Mouse (Mus musculus) macrophage (primary cell): ENCODE measurements around the gene Ndnf. TPM values are rescaled to one million over a fixed set of nuclear protein-coding genes. Genes with fewer than 3 reads are reported as not detected.

Experiments used
- H3K27ac ChIP-seq: fragments of 350-480 bp; formaldehyde crosslinking; 2 replicates; pipeline ENCODE4 v1.9.0; 2021
- H3K36me3 ChIP-seq: fragments of 350-480 bp; formaldehyde crosslinking; 2 replicates; pipeline ENCODE4 v1.9.0; 2021; ENCODE audit errors: inconsistent target
- H3K4me3 ChIP-seq: fragments of 350-480 bp; formaldehyde crosslinking; 2 replicates; pipeline ENCODE4 v1.9.0; 2021; ENCODE audit errors: inconsistent target
- H3K79me2 ChIP-seq: fragments of 350-480 bp; formaldehyde crosslinking; 2 replicates; pipeline ENCODE4 v1.9.0; 2021; ENCODE audit errors: inconsistent target
- WGBS: methylation state at CpG from one replicate; pipeline ENCODE4 v1.1.7; 2026; ENCODE audit warnings: inconsistent platforms; ENCODE audit not compliant: missing documents; 5-methylcytosine and 5-hydroxymethylcytosine counted together
- polyA plus RNA-seq: library from polyadenylated mRNA; stranded (reverse); fragments of 250-400 nt; gene quantifications from 3 replicates; pipeline ENCODE4 v1.2.4, GENCODE M21; 2018; ENCODE audit warnings: inconsistent platforms

Ndnf gene
- polyA plus RNA-seq, 1 experiment from 2014 or later = 0.37 TPM

- H3K4me3 ChIP-seq = peak overlapping the region; percentile 35
- H3K79me2 ChIP-seq = no peaks in the 10 kb centered on the region
- no peak overlapping the region for H3K27ac ChIP-seq
- WGBS = 3% methylated on average over 57 of the region's 57 CpGs
- H3K36me3 ChIP-seq = no peaks in the 10 kb centered on the region
Observed at GRCm38 (mm10) chr6:65672131-65673031, 991 bp downstream of the Ndnf start.

- Histone ChIP-seq H3K4me3 (no peak overlapping the region), H3K36me3 (no peaks in the 10 kb centered on the region), H3K79me2 (no peaks in the 10 kb centered on the region), H3K27ac (no peak overlapping the region)
Observed at GRCm38 (mm10) chr6:65693938-65694337, 22.5 kb downstream of the Ndnf start.

- no peak overlapping the region for H3K4me3 ChIP-seq
- no peaks in the 10 kb centered on the region for H3K79me2 ChIP-seq
- H3K36me3 ChIP-seq = no peaks in the 10 kb centered on the region
- H3K27ac ChIP-seq = no peak overlapping the region
- 69% methylated on average over 1 of the region's 1 CpGs for WGBS
Observed at GRCm38 (mm10) chr6:65720676-65721075, 49.3 kb downstream of the Ndnf start.

GRCm38 (mm10) chr6:65725677-65726076 is 54.3 kb downstream of the Ndnf start:
- Histone ChIP-seq H3K27ac (no peak overlapping the region), H3K4me3 (no peak overlapping the region), H3K36me3 (no peaks in the 10 kb centered on the region), H3K79me2 (no peaks in the 10 kb centered on the region)
- 92% methylated on average over 2 of the region's 2 CpGs for WGBS

GRCm38 (mm10) chr6:65728261-65728660 is 56.9 kb downstream of the Ndnf start:
- Histone ChIP-seq H3K27ac (no peak overlapping the region), H3K79me2 (no peaks in the 10 kb centered on the region), H3K4me3 (no peak overlapping the region), H3K36me3 (no peaks in the 10 kb centered on the region)
- WGBS = 95% methylated on average over 3 of the region's 3 CpGs

- no peaks in the 10 kb centered on the region for H3K36me3 ChIP-seq
- WGBS = 82% methylated on average over 8 of the region's 8 CpGs
- no peak overlapping the region for H3K27ac ChIP-seq
- H3K79me2 ChIP-seq = no peaks in the 10 kb centered on the region
- no peak overlapping the region for H3K4me3 ChIP-seq
Observed at GRCm38 (mm10) chr6:65739442-65739841, 68.1 kb downstream of the Ndnf start.

- H3K36me3 ChIP-seq = no peaks in the 10 kb centered on the region
- WGBS = 71% methylated on average over 1 of the region's 1 CpGs
- H3K27ac ChIP-seq = no peak overlapping the region
- no peaks in the 10 kb centered on the region for H3K79me2 ChIP-seq
- H3K4me3 ChIP-seq = no peak overlapping the region
Observed at GRCm38 (mm10) chr6:65743144-65743870, 71.9 kb downstream of the Ndnf start.

- Histone ChIP-seq H3K36me3 (no peaks in the 10 kb centered on the region), H3K27ac (no peak overlapping the region), H3K79me2 (no peaks in the 10 kb centered on the region), H3K4me3 (no peak overlapping the region)
Observed at GRCm38 (mm10) chr6:65743871-65744202, 72.4 kb downstream of the Ndnf start.

- WGBS = 93% methylated on average over 7 of the region's 7 CpGs
- no peak overlapping the region for H3K4me3 ChIP-seq
- H3K79me2 ChIP-seq = no peaks in the 10 kb centered on the region
- no peaks in the 10 kb centered on the region for H3K36me3 ChIP-seq
- no peak overlapping the region for H3K27ac ChIP-seq
Observed at GRCm38 (mm10) chr6:65758214-65758613, 86.8 kb downstream of the Ndnf start.

GRCm38 (mm10) chr6:65759174-65759573 is 87.8 kb downstream of the Ndnf start:
- Histone ChIP-seq H3K36me3 (no peaks in the 10 kb centered on the region), H3K79me2 (no peaks in the 10 kb centered on the region), H3K27ac (no peak overlapping the region), H3K4me3 (no peak overlapping the region)
- 92% methylated on average over 5 of the region's 5 CpGs for WGBS

GRCm38 (mm10) chr6:65760073-65760472 is 88.7 kb downstream of the Ndnf start:
- Histone ChIP-seq H3K4me3 (no peak overlapping the region), H3K36me3 (no peaks in the 10 kb centered on the region), H3K27ac (no peak overlapping the region), H3K79me2 (no peaks in the 10 kb centered on the region)
- WGBS = 98% methylated on average over 3 of the region's 3 CpGs

Other genes with a start within 250 kb of the Ndnf start
- gene Tnip3, start 146.3 kb upstream of the Ndnf start, polyA plus RNA-seq = 20.5 to 49.5 TPM (median 24.0 TPM) in 3 replicates
- gene Prdm5, start 107.4 kb downstream of the Ndnf start, polyA plus RNA-seq = 0.52 to 0.59 TPM in 2 of 3 replicates, not detected in the other